Mouse (Mus musculus) adrenal gland, postnatal 14 days (tissue): ENCODE data around the gene Aldh6a1. TPM values are rescaled to one million over a fixed set of nuclear protein-coding genes. Genes with fewer than 3 reads are reported as not detected.

Experiments used
- total RNA-seq: library from RNA; stranded (reverse); gene quantifications from 2 replicates; pipeline ENCODE4 v1.2.3, GENCODE M21; 2021

Aldh6a1 gene
- total RNA-seq, 1 experiment from 2014 or later = 242 TPM

Other genes with a start within 250 kb of the Aldh6a1 start
- gene Elmsan1, start 232.1 kb downstream of the Aldh6a1 start, total RNA-seq = 18.7 and 25.7 TPM in 2 replicates
- 132 and 143 TPM in 2 replicates for gene Ptgr2, start 165.8 kb downstream of the Aldh6a1 start, total RNA-seq
- gene Zfp410, start 134.2 kb downstream of the Aldh6a1 start, total RNA-seq = 42.2 and 52.6 TPM in 2 replicates
- gene Coq6, start 89.3 kb downstream of the Aldh6a1 start, total RNA-seq = 95.0 and 97.5 TPM in 2 replicates
- 2.0 and 3.0 TPM in 2 replicates for gene Fam161b, start 89.2 kb downstream of the Aldh6a1 start, total RNA-seq
- gene Entpd5, start 42.0 kb downstream of the Aldh6a1 start, total RNA-seq = 81.4 and 86.0 TPM in 2 replicates
- 3.9 and 7.2 TPM in 2 replicates for gene Bbof1, start 41.9 kb downstream of the Aldh6a1 start, total RNA-seq
- 17.1 and 20.8 TPM in 2 replicates for gene Rnf113a2, start 33.8 kb downstream of the Aldh6a1 start, total RNA-seq
- gene Lin52, start 418 bp upstream of the Aldh6a1 start, total RNA-seq = 11.6 and 15.2 TPM in 2 replicates
- not detected in 2 replicates for gene Vsx2, start 118.8 kb upstream of the Aldh6a1 start, total RNA-seq
- 10.7 and 13.2 TPM in 2 replicates for gene Abcd4, start 166.4 kb upstream of the Aldh6a1 start, total RNA-seq
- gene Vrtn, start 190.0 kb upstream of the Aldh6a1 start, total RNA-seq = not detected in 2 replicates
- 0.49 TPM in 1 of 2 replicates, not detected in the other for gene Syndig1l, start 247.8 kb upstream of the Aldh6a1 start, total RNA-seq